Mouse (Mus musculus) MEL (cell line): ENCODE measurements around the gene Flnc. TPM values are rescaled to one million over a fixed set of nuclear protein-coding genes. Genes with fewer than 3 reads are reported as not detected.
A peak's percentile ranks its signal among the peaks of the same experiment; 100 is the strongest.

ENCODE experiments used
- DNase-seq: peaks from one replicate; pipeline ENCODE4 v3.0.0; 2011; ENCODE audit warnings: low read depth, low spot score
- H3K27ac ChIP-seq: 2 replicates; pipeline ENCODE4 v1.5.1; 2012; ENCODE audit warnings: low read depth, mild to moderate bottlenecking, control low read depth, low read length, moderate library complexity; ENCODE audit not compliant: control insufficient read depth
- H3K27me3 ChIP-seq, 2 experiments: fragments of 150-350 bp in 1 of 2; sonication (generic) in 1 of 2; 2 replicates each; pipeline ENCODE4 v1.6.1; 2012; ENCODE audit warnings: low read length in 2 of 2, mild to moderate bottlenecking in 2 of 2, improper control_type of control experiment in 1 of 2, moderate library complexity in 1 of 2; ENCODE audit not compliant: insufficient read depth in 2 of 2, control insufficient read depth in 1 of 2
- H3K36me3 ChIP-seq, 2 experiments: 2 replicates each; pipeline ENCODE4 v1.6.1; 2012 to 2014; ENCODE audit warnings: low read length in 2 of 2, improper control_type of control experiment in 1 of 2, inconsistent platforms in 1 of 2, mild to moderate bottlenecking in 1 of 2; ENCODE audit not compliant: insufficient read depth in 2 of 2, control insufficient read depth in 1 of 2
- H3K4me1 ChIP-seq, 2 experiments: fragments of 150-350 bp in 1 of 2; sonication (generic) in 1 of 2; 2 replicates each; pipeline ENCODE4 v1.6.1; 2012; ENCODE audit warnings: low read length in 2 of 2, improper control_type of control experiment in 1 of 2, mild to moderate bottlenecking in 1 of 2; ENCODE audit not compliant: insufficient read depth in 2 of 2, control insufficient read depth in 1 of 2
- H3K4me3 ChIP-seq, 2 experiments: fragments of 150-350 bp in 1 of 2; sonication (generic) in 1 of 2; 2 replicates each; pipeline ENCODE4 v1.5.1; 2012; ENCODE audit warnings: low read depth in 2 of 2, low read length in 2 of 2, mild to moderate bottlenecking in 2 of 2, moderate library complexity in 2 of 2, control low read depth in 1 of 2, improper control_type of control experiment in 1 of 2; ENCODE audit not compliant: control insufficient read depth in 1 of 2, insufficient read depth in 1 of 2
- H3K79me2 ChIP-seq: 2 replicates; pipeline ENCODE4 v1.6.1; 2012; ENCODE audit warnings: mild to moderate bottlenecking, low read length, moderate library complexity; ENCODE audit not compliant: control insufficient read depth, poor library complexity, insufficient read depth
- H3K9ac ChIP-seq: 2 replicates; pipeline ENCODE4 v1.6.1; 2012; ENCODE audit warnings: low read depth, mild to moderate bottlenecking, control low read depth, low read length, moderate library complexity; ENCODE audit not compliant: control insufficient read depth, poor library complexity, severe bottlenecking
- H3K9me3 ChIP-seq: fragments of 150-350 bp; sonication (generic); replicated peaks from 2 replicates; pipeline ENCODE4 v1.6.1; 2012; ENCODE audit warnings: mild to moderate bottlenecking, low read length, improper control_type of control experiment, moderate library complexity; ENCODE audit not compliant: insufficient read depth
- CHD1 ChIP-seq: IDR thresholded peaks from 2 replicates; pipeline ENCODE4 v1.6.1; 2012; ENCODE audit warnings: low read depth, mild to moderate bottlenecking, inconsistent platforms, low read length, improper control_type of control experiment
- CHD2 ChIP-seq: IDR thresholded peaks from 2 replicates; pipeline ENCODE4 v1.6.1; 2011; ENCODE audit warnings: low read length, improper control_type of control experiment
- EP300 ChIP-seq, 2 experiments: IDR thresholded peaks; 2 replicates each; pipeline ENCODE4 v1.6.1; 2011; ENCODE audit warnings: improper control_type of control experiment in 2 of 2, low read length in 2 of 2, low read depth in 1 of 2, mild to moderate bottlenecking in 1 of 2
- ETS1 ChIP-seq: IDR thresholded peaks from 2 replicates; pipeline ENCODE4 v1.6.1; 2012; ENCODE audit warnings: low read depth, mild to moderate bottlenecking, inconsistent platforms, low read length, improper control_type of control experiment, moderate library complexity
- GABPA ChIP-seq: IDR thresholded peaks from 2 replicates; pipeline ENCODE4 v1.6.1; 2012; ENCODE audit warnings: low read depth, mild to moderate bottlenecking, inconsistent platforms, low read length, improper control_type of control experiment, moderate library complexity
- GATA1 ChIP-seq: IDR thresholded peaks from 2 replicates; pipeline ENCODE4 v1.6.1; 2011; ENCODE audit warnings: low read depth, low read length, improper control_type of control experiment
- HCFC1 ChIP-seq: IDR thresholded peaks from 2 replicates; pipeline ENCODE4 v1.6.1; 2012; ENCODE audit warnings: low read depth, mild to moderate bottlenecking, inconsistent platforms, low read length, improper control_type of control experiment, moderate library complexity
- MAFK ChIP-seq: IDR thresholded peaks from 2 replicates; pipeline ENCODE4 v1.6.1; 2011; ENCODE audit warnings: low read depth, mild to moderate bottlenecking, low read length, improper control_type of control experiment, borderline replicate concordance
- MAX ChIP-seq: IDR thresholded peaks from 2 replicates; pipeline ENCODE4 v1.6.1; 2011; ENCODE audit warnings: low read length, improper control_type of control experiment
- MAZ ChIP-seq: IDR thresholded peaks from 2 replicates; pipeline ENCODE4 v1.6.1; 2012; ENCODE audit warnings: low read depth, mild to moderate bottlenecking, inconsistent platforms, low read length, improper control_type of control experiment
- MYB ChIP-seq: IDR thresholded peaks from 2 replicates; pipeline ENCODE4 v1.6.1; 2011; ENCODE audit warnings: mild to moderate bottlenecking, low read depth, low read length, improper control_type of control experiment
- MYC ChIP-seq: IDR thresholded peaks from 2 replicates; pipeline ENCODE4 v1.6.1; 2011; ENCODE audit warnings: low read depth, mild to moderate bottlenecking, low read length, improper control_type of control experiment, moderate library complexity
- NELFE ChIP-seq: IDR thresholded peaks from 2 replicates; pipeline ENCODE4 v1.6.1; 2011; ENCODE audit warnings: low read depth, low read length, improper control_type of control experiment
- NRF1 ChIP-seq: IDR thresholded peaks from 2 replicates; pipeline ENCODE4 v1.6.1; 2014; ENCODE audit warnings: low read depth, mild to moderate bottlenecking, inconsistent platforms, low read length, improper control_type of control experiment, moderate library complexity; ENCODE audit not compliant: poor library complexity, insufficient read depth, severe bottlenecking
- POLR2A ChIP-seq, 2 experiments: IDR thresholded peaks; 2 replicates each; pipeline ENCODE4 v1.6.1; 2011 to 2012; ENCODE audit warnings: low read length in 2 of 2, mild to moderate bottlenecking in 2 of 2, control low read depth in 1 of 2, improper control_type of control experiment in 1 of 2, low read depth in 1 of 2, moderate library complexity in 1 of 2; ENCODE audit not compliant: control insufficient read depth in 1 of 2, insufficient read depth in 1 of 2, poor library complexity in 1 of 2
- POLR2AphosphoS2 ChIP-seq: IDR thresholded peaks from 2 replicates; pipeline ENCODE4 v1.6.1; 2011; ENCODE audit warnings: low read length, improper control_type of control experiment
- RAD21 ChIP-seq: IDR thresholded peaks from 2 replicates; pipeline ENCODE4 v1.6.1; 2011; ENCODE audit warnings: mild to moderate bottlenecking, low read depth, low read length, improper control_type of control experiment
- RCOR1 ChIP-seq: IDR thresholded peaks from 2 replicates; pipeline ENCODE4 v1.6.1; 2012; ENCODE audit warnings: low read depth, mild to moderate bottlenecking, inconsistent platforms, low read length, improper control_type of control experiment
- SMC3 ChIP-seq: IDR thresholded peaks from 2 replicates; pipeline ENCODE4 v1.6.1; 2011; ENCODE audit warnings: low read depth, low read length, improper control_type of control experiment
- TAL1 ChIP-seq: IDR thresholded peaks from 2 replicates; pipeline ENCODE4 v1.6.1; 2012; ENCODE audit warnings: mild to moderate bottlenecking, inconsistent platforms, low read length, moderate library complexity, mixed read lengths
- TBP ChIP-seq: IDR thresholded peaks from 2 replicates; pipeline ENCODE4 v1.8.0; 2011; ENCODE audit warnings: low read depth, low read length, improper control_type of control experiment
- UBTF ChIP-seq: IDR thresholded peaks from 2 replicates; pipeline ENCODE4 v1.6.1; 2012; ENCODE audit warnings: low read depth, mild to moderate bottlenecking, inconsistent platforms, low read length, improper control_type of control experiment, moderate library complexity, borderline replicate concordance; ENCODE audit not compliant: insufficient read depth
- USF1 ChIP-seq: IDR thresholded peaks from 2 replicates; pipeline ENCODE4 v1.6.1; 2014; ENCODE audit warnings: low read depth, mild to moderate bottlenecking, inconsistent platforms, low read length, improper control_type of control experiment, moderate library complexity
- USF2 ChIP-seq, 2 experiments: IDR thresholded peaks; 2 replicates each; pipeline ENCODE4 v1.6.1; 2011 to 2012; ENCODE audit warnings: improper control_type of control experiment in 2 of 2, low read length in 2 of 2, borderline replicate concordance in 1 of 2, inconsistent platforms in 1 of 2, low read depth in 1 of 2, mild to moderate bottlenecking in 1 of 2; ENCODE audit not compliant: insufficient read depth in 1 of 2
- ZC3H11A ChIP-seq: IDR thresholded peaks from 2 replicates; pipeline ENCODE4 v1.6.1; 2012; ENCODE audit warnings: low read depth, mild to moderate bottlenecking, inconsistent platforms, low read length, improper control_type of control experiment
- ZNF384 ChIP-seq: IDR thresholded peaks from 2 replicates; pipeline ENCODE4 v1.6.1; 2012; ENCODE audit warnings: low read depth, mild to moderate bottlenecking, inconsistent platforms, low read length, improper control_type of control experiment
- polyA plus RNA-seq, 2 experiments: library from polyadenylated mRNA; stranded (reverse) in 1 of 2; unstranded in 1 of 2; fragments of >175 nt in 1 of 2; fragments of >200 nt in 1 of 2; gene quantifications; 2 replicates each; pipeline versions ENCODE4 v1.2.1 to v1.2.4; 2012; ENCODE audit warnings: low replicate concordance in 2 of 2, low read depth in 1 of 2; ENCODE audit not compliant: insufficient read length in 2 of 2, insufficient read depth in 1 of 2, missing spikeins in 1 of 2
- total RNA-seq: library from RNA; depleted of rRNA; stranded (reverse); fragments of 300-350 nt; gene quantifications from 2 replicates; pipeline ENCODE4 v1.2.3, GENCODE M21; 2012

Gene Flnc
- total and polyA plus RNA-seq, 3 experiments: 0.27 to 0.31 TPM; not detected in 1

- Histone ChIP-seq H3K79me2 (no peaks in the 10 kb centered on the region), H3K4me3 (no peak overlapping the region), H3K9me3 (no peaks in the 10 kb centered on the region), H3K4me1 (peaks cover 2 to 3% of the 10 kb centered on the region in 2 experiments; a peak in 2 of 4 replicates), H3K27me3 (no peaks in the 10 kb centered on the region), H3K36me3 (no peaks in the 10 kb centered on the region; a peak in 1 of 4 replicates), H3K27ac (no peak overlapping the region), H3K9ac (no peak overlapping the region)
- TF ChIP-seq CHD2 (no peak), TBP (no peak), NRF1 (no peak), TAL1 (no peak), MAFK (no peak), MAZ (no peak), USF1 (no peak), MYB (no peak), ZNF384 (no peak), ZC3H11A (no peak)
- DNase-seq: no peak
These were observed 12.3 kb downstream of the Flnc start for GRCm38 (mm10) chr6:29445354-29445753.

- Histone ChIP-seq H3K27ac (no peak overlapping the region), H3K9me3 (no peaks in the 10 kb centered on the region), H3K4me3 (peak overlapping the region in 1 of 2 experiments; percentile 55; a peak in 2 of 4 replicates), H3K4me1 (peaks cover 2 to 4% of the 10 kb centered on the region in 2 experiments; a peak in 2 of 4 replicates), H3K27me3 (no peaks in the 10 kb centered on the region), H3K36me3 (no peaks in the 10 kb centered on the region; a peak in 1 of 4 replicates), H3K9ac (no peak overlapping the region), H3K79me2 (no peaks in the 10 kb centered on the region)
- TF ChIP-seq UBTF (no peak), EP300 (IDR thresholded peaks at IDR 0.05; ENCODE audit: low read depth in 1 of 2, low read length in 2 of 2) (no peak), RAD21 (no peak), USF2 (IDR thresholded peaks at IDR 0.05; ENCODE audit: borderline replicate concordance in 1 of 2, insufficient read depth in 1 of 2, low read depth in 1 of 2, low read length in 2 of 2) (no peak), GABPA (no peak), NELFE (peak; percentile 44; the same call in 1 of the 2 replicates), MAZ (no peak), POLR2A (IDR thresholded peaks at IDR 0.05; ENCODE audit: control insufficient read depth in 1 of 2, insufficient read depth in 1 of 2, low read depth in 1 of 2, low read length in 2 of 2, poor library complexity in 1 of 2) (peak in 1 of 2 experiments; percentile 56; a peak in 2 of 4 replicates), SMC3 (no peak), ETS1 (no peak), GATA1 (peak; percentile 68), POLR2AphosphoS2 (no peak), HCFC1 (0 out of 2 replicates have a peak, but pooled peaks have one; percentile 27), TBP (peak; percentile 57; the same call in 1 of the 2 replicates), MYC (no peak), RCOR1 (no peak), MAX (peak; percentile 35; the same call in 1 of the 2 replicates), NRF1 (no peak), USF1 (no peak), CHD1 (no peak)
- DNase-seq: peak; percentile 88
These were observed 16.8 kb downstream of the Flnc start for GRCm38 (mm10) chr6:29449858-29450257.
